Mouse (Mus musculus) thymus, adult 18-20 months (tissue): ENCODE data around the gene Uty.

Experiments
- DNase-seq, 2 experiments: peaks; one replicate each; pipeline ENCODE4 v3.0.0; 2022; ENCODE audit warnings: mixed read lengths in 2 of 2

Uty gene

DNA sequence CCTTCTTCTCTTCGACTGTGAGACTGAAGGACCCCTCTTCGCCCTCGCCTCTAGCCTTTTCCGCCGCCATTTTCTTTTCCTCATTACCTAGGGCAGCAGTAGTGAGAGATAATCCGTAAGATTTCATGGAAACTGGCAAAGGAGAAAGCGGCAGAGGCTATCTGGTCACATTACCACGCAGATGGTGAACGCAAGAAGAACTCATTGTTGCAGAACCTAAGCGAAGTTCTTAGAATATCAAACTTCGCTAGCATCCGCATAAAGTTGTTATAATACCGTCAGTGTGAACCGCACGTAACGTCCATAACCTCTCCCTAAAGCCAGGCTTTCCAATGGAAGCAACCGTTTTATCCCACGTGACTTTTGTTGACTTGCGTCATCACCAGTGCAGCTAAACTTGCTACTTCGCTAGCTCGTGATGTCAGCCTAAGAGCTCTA is at the start of gene Uty:
Uty (minus strand) TSS at position 334 of the 438 bp plus-strand sequence.
- DNase-seq = peak in 1 of 2 experiments; percentile 29

- no peak for DNase-seq
Measured at GRCm38 (mm10) chrY:1293708-1294107, 48.1 kb upstream of the Uty start.

DNA sequence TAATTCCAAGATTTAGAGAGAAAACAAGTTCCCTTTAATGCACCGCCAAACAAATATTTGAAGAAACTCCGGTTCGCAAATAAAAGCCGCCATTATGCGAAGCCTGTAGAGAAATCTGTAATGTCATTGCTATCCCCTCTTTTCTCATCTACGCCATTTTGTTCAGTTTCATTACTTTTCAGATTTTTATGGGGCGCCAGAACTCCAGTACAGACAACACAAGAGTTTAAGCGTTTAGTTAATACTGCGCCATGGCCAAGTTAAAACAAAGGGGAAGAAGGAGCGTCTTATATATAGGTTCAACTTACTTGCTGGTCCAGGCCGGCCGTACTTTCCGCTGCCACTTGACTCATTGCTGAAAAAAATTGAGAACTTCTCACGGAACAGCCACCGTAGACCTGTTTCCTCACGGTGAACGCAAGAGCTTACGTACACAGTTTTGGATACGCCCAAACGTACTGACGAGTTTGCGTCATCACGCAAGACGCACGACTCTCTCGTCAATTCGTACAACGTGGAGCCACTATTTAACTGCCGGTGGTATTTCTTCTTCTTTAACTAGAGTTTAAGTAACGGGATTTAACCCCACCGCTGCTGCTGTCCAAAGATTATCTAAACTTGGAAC is 40.7 kb upstream of the Uty start, which contains the start of gene Ddx3y:
Ddx3y (minus strand) TSS at position 459 of the 625 bp plus-strand sequence.
- DNase-seq = peak in 1 of 2 experiments; percentile 49

- no peak for DNase-seq
Measured at GRCm38 (mm10) chrY:1285735-1286134, 40.2 kb upstream of the Uty start.

DNA sequence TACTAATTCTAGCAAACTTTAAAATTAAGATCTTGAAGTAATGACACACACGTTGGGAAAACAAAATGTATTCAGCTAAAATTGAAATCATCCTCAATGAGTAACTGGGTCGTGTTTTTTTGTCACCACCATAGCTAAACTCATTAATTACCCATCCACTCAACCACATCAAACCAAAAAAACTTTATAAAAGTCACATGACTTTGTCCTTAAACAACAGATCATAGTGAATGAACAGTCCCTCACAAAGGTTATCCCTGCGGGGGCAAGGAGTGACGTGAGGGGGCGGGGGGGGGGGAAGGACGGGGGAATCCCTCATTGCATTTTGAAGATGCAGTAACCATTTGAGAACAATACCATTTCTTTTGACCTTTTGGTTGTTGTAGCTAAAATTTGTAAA is 558 bp upstream of the Uty start:
- DNase-seq = no peak

- DNase-seq = no peak
Measured at GRCm38 (mm10) chrY:1244940-1245339, 619 bp downstream of the Uty start.

GRCm38 (mm10) chrY:1244421-1244820 is 1.1 kb downstream of the Uty start:
- DNase-seq = no peak

- DNase-seq = no peak
Measured at GRCm38 (mm10) chrY:1220001-1220400, 25.6 kb downstream of the Uty start.

DNA sequence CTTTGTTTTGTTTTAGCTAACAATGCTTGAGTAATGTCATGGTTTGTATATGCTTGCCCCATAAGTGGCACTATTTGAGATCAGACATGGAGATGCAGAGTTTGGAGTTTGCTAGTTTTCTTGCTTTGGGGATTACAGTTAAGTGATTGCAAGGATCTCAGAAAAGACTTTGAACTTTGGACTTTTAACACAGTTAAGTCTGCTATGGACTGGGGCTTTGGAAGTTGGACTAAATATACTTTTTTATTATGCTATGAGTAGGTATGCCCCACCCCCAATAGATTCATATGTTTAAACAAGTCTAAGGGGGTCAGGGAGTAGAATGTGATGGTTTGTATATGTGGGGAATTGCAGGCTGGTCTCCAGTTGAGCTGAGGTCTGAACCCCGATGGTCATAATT is 67.1 kb downstream of the Uty start:
- no peak for DNase-seq

DNA sequence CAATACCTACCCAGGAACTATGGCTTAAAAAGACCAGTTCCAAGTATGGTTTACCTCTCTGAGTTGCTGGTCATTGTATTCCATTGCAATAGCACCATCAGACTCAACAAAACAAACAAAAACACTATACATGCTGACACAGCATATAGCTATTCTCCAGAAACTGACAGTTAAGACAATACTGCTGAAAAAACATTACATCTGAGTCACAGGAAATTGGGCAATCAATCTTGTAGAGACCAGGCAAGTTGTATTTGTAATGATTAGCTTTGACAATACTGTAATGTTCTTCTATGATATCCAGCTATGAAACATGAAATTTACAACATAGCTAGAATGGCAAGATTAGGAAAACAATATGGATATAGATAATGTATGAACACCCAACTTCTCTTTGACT is 82.5 kb downstream of the Uty start:
- no peak for DNase-seq

DNA sequence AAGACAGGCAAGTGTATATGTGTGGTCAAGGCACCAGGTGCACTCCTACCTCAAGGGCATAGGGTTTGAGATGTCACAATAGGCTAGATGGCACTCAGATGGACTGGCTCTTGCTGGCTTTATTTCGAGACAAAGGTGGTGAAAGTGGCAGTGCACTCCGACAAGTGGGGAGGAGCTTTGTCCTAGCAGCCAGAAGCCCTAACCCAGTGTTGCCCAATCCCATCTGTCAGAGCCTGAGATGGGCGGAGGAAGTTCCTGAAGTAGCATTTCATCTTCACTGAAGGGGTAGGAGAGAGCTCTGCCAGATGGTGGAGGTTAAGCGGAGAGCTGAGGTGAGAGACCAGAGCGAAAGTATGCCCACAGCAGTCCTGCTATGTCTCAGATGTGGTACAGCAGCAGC is 129.4 kb downstream of the Uty start:
- no peak for DNase-seq

DNA sequence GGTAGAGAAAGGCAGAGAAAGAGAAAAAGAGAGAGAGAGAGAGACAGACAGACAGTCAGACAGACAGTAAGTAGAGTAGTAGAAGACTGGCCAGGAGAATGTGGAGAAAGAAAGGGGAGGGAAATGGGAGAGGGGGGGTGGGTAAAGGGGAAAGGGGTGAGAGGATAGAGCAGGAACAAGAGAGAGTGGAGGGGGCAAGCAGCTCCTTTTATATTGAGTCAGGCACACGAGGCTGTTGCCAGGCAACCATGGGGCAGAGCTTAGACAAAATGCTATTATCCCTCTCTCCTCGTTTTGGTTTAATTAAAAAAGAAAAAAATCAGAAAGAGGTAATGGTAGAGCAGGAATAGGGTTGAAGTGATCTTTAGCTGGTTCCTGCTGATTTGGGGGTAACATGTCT is 131.5 kb downstream of the Uty start:
- DNase-seq = no peak
